Mouse (Mus musculus) CD8-positive naive resting alpha-beta T cell, adult 2 months (primary cell): ENCODE results near the gene Scrt2.
"Not testable (repeated sequence)": the region's sequence is repeated elsewhere in the genome, so short reads cannot be mapped to it uniquely, and the experiment has no call there.

Experiments
- DNase-seq, 2 experiments: peaks; one replicate each; pipeline ENCODE4 v3.0.0; 2022; ENCODE audit warnings: low read depth in 2 of 2, low spot score in 2 of 2

The Scrt2 gene

GRCm38 (mm10) chr2:152080685-152081541 is at the start of gene Scrt2:
Scrt2 (plus strand) TSS chr2:152081529.
- no peak for DNase-seq

GRCm38 (mm10) chr2:152040101-152040500 is 41.2 kb upstream of the Scrt2 start:
- no peak for DNase-seq

GRCm38 (mm10) chr2:152047116-152048002 is 34.0 kb upstream of the Scrt2 start:
- DNase-seq, result no peak

- no peak for DNase-seq
Observed at GRCm38 (mm10) chr2:152048003-152048980, 33.0 kb upstream of the Scrt2 start.

- no peak for DNase-seq
Observed at GRCm38 (mm10) chr2:152048981-152049441, 32.3 kb upstream of the Scrt2 start.

GRCm38 (mm10) chr2:152049611-152050270 is 31.6 kb upstream of the Scrt2 start:
- DNase-seq, result no peak

GRCm38 (mm10) chr2:152050316-152050715 is 31.0 kb upstream of the Scrt2 start:
- DNase-seq, result no peak

- DNase-seq, result no peak
Observed at GRCm38 (mm10) chr2:152051985-152052384, 29.3 kb upstream of the Scrt2 start.

- no peak for DNase-seq
Observed at GRCm38 (mm10) chr2:152055406-152055805, 25.9 kb upstream of the Scrt2 start.

- no peak for DNase-seq
Observed at GRCm38 (mm10) chr2:152056368-152057251, 24.7 kb upstream of the Scrt2 start.

- no peak for DNase-seq
Observed at GRCm38 (mm10) chr2:152057252-152057563, 24.1 kb upstream of the Scrt2 start.

- not testable (repeated sequence) for DNase-seq
Observed at GRCm38 (mm10) chr2:152062817-152063216, 18.5 kb upstream of the Scrt2 start.

GRCm38 (mm10) chr2:152068660-152069433 is 12.5 kb upstream of the Scrt2 start:
- no peak for DNase-seq

- DNase-seq, result no peak
Observed at GRCm38 (mm10) chr2:152069434-152069786, 11.9 kb upstream of the Scrt2 start.

GRCm38 (mm10) chr2:152069941-152070340 is 11.4 kb upstream of the Scrt2 start:
- no peak for DNase-seq

- DNase-seq, result no peak
Observed at GRCm38 (mm10) chr2:152074521-152074920, 6.8 kb upstream of the Scrt2 start.

- no peak for DNase-seq
Observed at GRCm38 (mm10) chr2:152075294-152075889, 5.9 kb upstream of the Scrt2 start.

GRCm38 (mm10) chr2:152077337-152077736 is 4.0 kb upstream of the Scrt2 start:
- no peak for DNase-seq
